Mouse (Mus musculus) regulatory T cell (primary cell): ENCODE results near the gene Gm27021.

ENCODE experiments used
- in situ Hi-C: fragments of 300-600 bp; cut with MboI, MseI; formaldehyde crosslinking; loops from one replicate; pipeline ENCODE4 v1.15.1; 2025; ENCODE audit warnings: high pct_unique_total_duplicates

Gene Gm27021

GRCm38 (mm10) chr8:120607460-120607859, 60.4 kb downstream of the Gm27021 start:
- in situ Hi-C loops = no loop called here

- in situ Hi-C loops = no loop called here
These were observed 65.2 kb downstream of the Gm27021 start for GRCm38 (mm10) chr8:120602672-120603071.

- in situ Hi-C loops = no loop called here
These were observed 68.4 kb downstream of the Gm27021 start for GRCm38 (mm10) chr8:120599504-120599903.

- in situ Hi-C loops = no loop called here
These were observed 69.3 kb downstream of the Gm27021 start for GRCm38 (mm10) chr8:120598579-120598978.

- in situ Hi-C loops = no loop called here
These were observed 71.9 kb downstream of the Gm27021 start for GRCm38 (mm10) chr8:120595963-120596362.

GRCm38 (mm10) chr8:120594571-120594970, 73.3 kb downstream of the Gm27021 start:
- in situ Hi-C loops = no loop called here

GRCm38 (mm10) chr8:120591587-120592292, 76.1 kb downstream of the Gm27021 start:
- in situ Hi-C loops = no loop called here

- in situ Hi-C loops = no loop called here
These were observed 78.0 kb downstream of the Gm27021 start for GRCm38 (mm10) chr8:120589921-120590320.

GRCm38 (mm10) chr8:120588908-120589771, 78.7 kb downstream of the Gm27021 start, which contains the start of gene Gins2:
TSS of gene Gins2 (minus strand) at chr8:120589304.
- in situ Hi-C loops = no loop called here

GRCm38 (mm10) chr8:120585521-120585920, 82.4 kb downstream of the Gm27021 start:
- in situ Hi-C loops = no loop called here

GRCm38 (mm10) chr8:120581811-120582210, 86.1 kb downstream of the Gm27021 start:
- in situ Hi-C loops = no loop called here

- in situ Hi-C loops = no loop called here
These were observed 86.5 kb downstream of the Gm27021 start for GRCm38 (mm10) chr8:120581329-120581728.

GRCm38 (mm10) chr8:120580336-120581000, 87.4 kb downstream of the Gm27021 start:
- in situ Hi-C loops = no loop called here

- in situ Hi-C loops = no loop called here
These were observed 90.1 kb downstream of the Gm27021 start for GRCm38 (mm10) chr8:120577821-120578220.

- in situ Hi-C loops = no loop called here
These were observed 92.1 kb downstream of the Gm27021 start for GRCm38 (mm10) chr8:120575801-120576200.

GRCm38 (mm10) chr8:120574941-120575340, 92.9 kb downstream of the Gm27021 start:
- in situ Hi-C loops = no loop called here

- in situ Hi-C loops = no loop called here
These were observed 94.0 kb downstream of the Gm27021 start for GRCm38 (mm10) chr8:120573866-120574265.

- in situ Hi-C loops = no loop called here
These were observed 95.3 kb downstream of the Gm27021 start for GRCm38 (mm10) chr8:120572534-120572933.

GRCm38 (mm10) chr8:120571561-120571960, 96.3 kb downstream of the Gm27021 start:
- in situ Hi-C loops = no loop called here

- in situ Hi-C loops = no loop called here
These were observed 97.8 kb downstream of the Gm27021 start for GRCm38 (mm10) chr8:120569939-120570715.

GRCm38 (mm10) chr8:120569123-120569522, 98.8 kb downstream of the Gm27021 start:
- in situ Hi-C loops = no loop called here
